Mouse (Mus musculus) C2C12 (cell line): ENCODE data around the gene Gm37240. TPM values are rescaled to one million over a fixed set of nuclear protein-coding genes. Genes with fewer than 3 reads are reported as not detected.

Experiments used
- H3K27me3 ChIP-seq: one replicate; pipeline ENCODE4 v1.6.1; 2011; ENCODE audit not compliant: control insufficient read depth, insufficient read depth, insufficient read length
- H3K36me3 ChIP-seq: one replicate; pipeline ENCODE4 v1.6.1; 2011; ENCODE audit not compliant: control insufficient read depth, insufficient read depth
- H3K4me3 ChIP-seq: one replicate; pipeline ENCODE4 v1.5.1; 2011; ENCODE audit warnings: mild to moderate bottlenecking, control low read depth; ENCODE audit not compliant: poor library complexity, insufficient read depth, severe bottlenecking
- H3K79me2 ChIP-seq: one replicate; pipeline ENCODE4 v1.6.1; 2011; ENCODE audit not compliant: control insufficient read depth, insufficient read depth
- H3K79me3 ChIP-seq: one replicate; pipeline ENCODE4 v1.6.1; 2011; ENCODE audit warnings: low read depth, control low read depth
- H3ac ChIP-seq: one replicate; pipeline ENCODE3; 2011; ENCODE audit warnings: low read depth; ENCODE audit not compliant: control insufficient read depth, insufficient read length
- CEBPB ChIP-seq: IDR thresholded peaks from one replicate; pipeline ENCODE4 v1.6.1; 2011; ENCODE audit warnings: low read depth, mild to moderate bottlenecking, control low read depth, moderate library complexity
- CTCF ChIP-seq: IDR thresholded peaks from one replicate; pipeline ENCODE4 v1.5.1; 2011; ENCODE audit not compliant: control insufficient read depth, insufficient read depth, insufficient read length
- FOSL1 ChIP-seq: IDR thresholded peaks from one replicate; pipeline ENCODE4 v1.8.0; 2011; ENCODE audit warnings: mild to moderate bottlenecking, low read length; ENCODE audit not compliant: poor library complexity, insufficient read depth, severe bottlenecking
- MAX ChIP-seq: IDR thresholded peaks from one replicate; pipeline ENCODE4 v1.6.1; 2011; ENCODE audit warnings: mild to moderate bottlenecking, control low read depth
- MYOD1 ChIP-seq: IDR thresholded peaks from one replicate; pipeline ENCODE4 v1.6.1; 2011; ENCODE audit warnings: low read depth; ENCODE audit not compliant: control insufficient read depth, insufficient read length
- MYOG ChIP-seq: IDR thresholded peaks from one replicate; pipeline ENCODE4 v1.6.1; 2011; ENCODE audit not compliant: control insufficient read depth, insufficient read length; ENCODE audit errors: extremely low read depth
- USF1 ChIP-seq: IDR thresholded peaks from one replicate; pipeline ENCODE4 v1.6.1; 2011; ENCODE audit warnings: low read depth, mild to moderate bottlenecking, control low read depth, moderate library complexity
- polyA plus RNA-seq: library from polyadenylated mRNA; unstranded; fragments of >200 nt; fragmentation: generic; extraction: Trizol; gene quantifications from one replicate; pipeline ENCODE4 v1.2.1, GENCODE M21; 2012; ENCODE audit warnings: missing spikeins

The Gm37240 gene
- polyA plus RNA-seq, 1 experiment: 7.3 TPM

- Histone ChIP-seq H3K79me2 (no peaks in the 10 kb centered on the region), H3K36me3 (no peaks in the 10 kb centered on the region), H3ac (no peak overlapping the region), H3K79me3 (no peaks in the 10 kb centered on the region), H3K27me3 (no peaks in the 10 kb centered on the region), H3K4me3 (no peak overlapping the region)
- no peak for TF ChIP-seq CEBPB
- no peak for TF ChIP-seq USF1
- no peak for TF ChIP-seq FOSL1
- TF ChIP-seq MYOG: no peak
- no peak for TF ChIP-seq MYOD1
- no peak for TF ChIP-seq MAX
- no peak for TF ChIP-seq CTCF
Observed at GRCm38 (mm10) chr3:85594452-85594851, 292.9 kb downstream of the Gm37240 start.

GRCm38 (mm10) chr3:85592640-85593252 lies 294.6 kb downstream of the Gm37240 start:
- TF ChIP-seq FOSL1: no peak
- TF ChIP-seq MYOD1: no peak
- TF ChIP-seq CEBPB: no peak
- TF ChIP-seq MAX: no peak
- no peak for TF ChIP-seq CTCF
- TF ChIP-seq MYOG: no peak
- no peak for TF ChIP-seq USF1
- Histone ChIP-seq H3K79me2 (no peaks in the 10 kb centered on the region), H3K4me3 (no peak overlapping the region), H3ac (no peak overlapping the region), H3K36me3 (no peaks in the 10 kb centered on the region), H3K79me3 (no peaks in the 10 kb centered on the region), H3K27me3 (no peaks in the 10 kb centered on the region)

- Histone ChIP-seq H3ac (no peak overlapping the region), H3K36me3 (no peaks in the 10 kb centered on the region), H3K79me3 (no peaks in the 10 kb centered on the region), H3K79me2 (no peaks in the 10 kb centered on the region), H3K4me3 (no peak overlapping the region), H3K27me3 (no peaks in the 10 kb centered on the region)
- TF ChIP-seq FOSL1 (no peak), MYOD1 (no peak), CTCF (no peak), USF1 (no peak), MYOG (no peak), MAX (no peak), CEBPB (no peak)
Observed at GRCm38 (mm10) chr3:85592067-85592466, 295.3 kb downstream of the Gm37240 start.

- H3ac ChIP-seq: no peak overlapping the region
- no peaks in the 10 kb centered on the region for H3K79me2 ChIP-seq
- H3K4me3 ChIP-seq: no peak overlapping the region
- H3K36me3 ChIP-seq: no peaks in the 10 kb centered on the region
- no peak for TF ChIP-seq MYOD1
- TF ChIP-seq MAX: no peak
- TF ChIP-seq FOSL1: no peak
- no peak for TF ChIP-seq CTCF
- TF ChIP-seq CEBPB: no peak
- no peak for TF ChIP-seq MYOG
- no peak for TF ChIP-seq USF1
- H3K79me3 ChIP-seq: no peaks in the 10 kb centered on the region
- no peaks in the 10 kb centered on the region for H3K27me3 ChIP-seq
Observed at GRCm38 (mm10) chr3:85590090-85590754, 297.1 kb downstream of the Gm37240 start.

- no peaks in the 10 kb centered on the region for H3K79me2 ChIP-seq
- no peaks in the 10 kb centered on the region for H3K27me3 ChIP-seq
- no peak overlapping the region for H3ac ChIP-seq
- H3K79me3 ChIP-seq: no peaks in the 10 kb centered on the region
- TF ChIP-seq CEBPB: no peak
- peak; percentile 90 for TF ChIP-seq MYOD1
- no peaks in the 10 kb centered on the region for H3K36me3 ChIP-seq
- H3K4me3 ChIP-seq: no peak overlapping the region
Observed at GRCm38 (mm10) chr3:85588701-85589100, 298.6 kb downstream of the Gm37240 start.

- no peaks in the 10 kb centered on the region for H3K27me3 ChIP-seq
- no peak overlapping the region for H3ac ChIP-seq
- H3K4me3 ChIP-seq: no peak overlapping the region
- H3K36me3 ChIP-seq: no peaks in the 10 kb centered on the region
- H3K79me2 ChIP-seq: no peaks in the 10 kb centered on the region
- H3K79me3 ChIP-seq: no peaks in the 10 kb centered on the region
- TF ChIP-seq FOSL1 (no peak), MYOG (no peak), CEBPB (no peak), MYOD1 (no peak), USF1 (no peak), CTCF (no peak), MAX (no peak)
Observed at GRCm38 (mm10) chr3:85584966-85585365, 302.4 kb downstream of the Gm37240 start.
